Mouse (Mus musculus): ENCODE data around the gene Srgap1.
A peak's percentile ranks its signal among the peaks of the same experiment; 100 is the strongest.

The Srgap1 gene

GRCm38 (mm10) chr10:121822674-121823073, 224.4 kb downstream of the Srgap1 start:
- no peak for DNase-seq (ENCODE audit: low spot score in 2 of 2)

- no peak for DNase-seq (ENCODE audit: low spot score in 2 of 2)
Measured at GRCm38 (mm10) chr10:121820846-121821245, 226.3 kb downstream of the Srgap1 start.

GRCm38 (mm10) chr10:121817983-121818382, 229.1 kb downstream of the Srgap1 start:
- no peak for DNase-seq (ENCODE audit: low spot score in 2 of 2)

- DNase-seq (ENCODE audit: low spot score in 2 of 2) = no peak
Measured at GRCm38 (mm10) chr10:121807771-121808170, 239.3 kb downstream of the Srgap1 start.

- no peak for DNase-seq (ENCODE audit: low spot score in 2 of 2)
Measured at GRCm38 (mm10) chr10:121806806-121807205, 240.3 kb downstream of the Srgap1 start.

- DNase-seq (ENCODE audit: low spot score in 2 of 2) = no peak
Measured at GRCm38 (mm10) chr10:121805933-121806341, 241.2 kb downstream of the Srgap1 start.

GRCm38 (mm10) chr10:121804551-121804950, 242.6 kb downstream of the Srgap1 start:
- no peak for DNase-seq (ENCODE audit: low spot score in 2 of 2)

- DNase-seq (ENCODE audit: low spot score in 2 of 2) = no peak
Measured at GRCm38 (mm10) chr10:121800041-121800440, 247.1 kb downstream of the Srgap1 start.

GRCm38 (mm10) chr10:121796027-121796802, 250.9 kb downstream of the Srgap1 start:
- peak in 1 of 2 experiments; percentile 40 for DNase-seq (ENCODE audit: low spot score in 2 of 2)

- DNase-seq (ENCODE audit: low spot score in 2 of 2) = no peak
Measured at GRCm38 (mm10) chr10:121794486-121794885, 252.6 kb downstream of the Srgap1 start.

GRCm38 (mm10) chr10:121792661-121793060, 254.5 kb downstream of the Srgap1 start:
- DNase-seq (ENCODE audit: low spot score in 2 of 2) = no peak

GRCm38 (mm10) chr10:121790078-121790477, 257.0 kb downstream of the Srgap1 start:
- no peak for DNase-seq (ENCODE audit: low spot score in 2 of 2)

- no peak for DNase-seq (ENCODE audit: low spot score in 2 of 2)
Measured at GRCm38 (mm10) chr10:121788536-121788935, 258.6 kb downstream of the Srgap1 start.

- DNase-seq (ENCODE audit: low spot score in 2 of 2) = no peak
Measured at GRCm38 (mm10) chr10:121781159-121781558, 266.0 kb downstream of the Srgap1 start.

GRCm38 (mm10) chr10:121775990-121776389, 271.1 kb downstream of the Srgap1 start:
- DNase-seq (ENCODE audit: low spot score in 2 of 2) = no peak

- DNase-seq (ENCODE audit: low spot score in 2 of 2) = no peak
Measured at GRCm38 (mm10) chr10:121773813-121774212, 273.3 kb downstream of the Srgap1 start.

- no peak for DNase-seq (ENCODE audit: low spot score in 2 of 2)
Measured at GRCm38 (mm10) chr10:121770624-121771577, 276.2 kb downstream of the Srgap1 start.

- no peak for DNase-seq (ENCODE audit: low spot score in 2 of 2)
Measured at GRCm38 (mm10) chr10:121769711-121770110, 277.4 kb downstream of the Srgap1 start.

GRCm38 (mm10) chr10:121767295-121767694, 279.8 kb downstream of the Srgap1 start:
- peak in 1 of 2 experiments; percentile 23 for DNase-seq (ENCODE audit: low spot score in 2 of 2)

GRCm38 (mm10) chr10:121765174-121766057, 281.7 kb downstream of the Srgap1 start:
- DNase-seq (ENCODE audit: low spot score in 2 of 2) = no peak

GRCm38 (mm10) chr10:121764469-121765173, 282.5 kb downstream of the Srgap1 start:
- no peak for DNase-seq (ENCODE audit: low spot score in 2 of 2)

Measured in spleen, postnatal 4 days (tissue).